Mouse (Mus musculus) heart, adult 2 months (tissue): Measurements from ENCODE around the gene Zfp974.

ENCODE experiments used
- CTCF ChIP-seq: fragments of 200-600 bp; IDR thresholded peaks from 2 replicates; pipeline ENCODE4 v1.8.1; 2022; ENCODE audit warnings: antibody characterized with exemption, mild to moderate bottlenecking, moderate library complexity
- EP300 ChIP-seq: fragments of 200-500 bp; IDR thresholded peaks from 2 replicates; pipeline ENCODE4 v1.6.1; 2011; ENCODE audit warnings: low read depth, low read length, control low read depth; ENCODE audit not compliant: insufficient read depth
- POLR2A ChIP-seq: fragments of 200-500 bp; IDR thresholded peaks from 2 replicates; pipeline ENCODE4 v1.6.1; 2011; ENCODE audit warnings: mild to moderate bottlenecking, low read depth, low read length, control low read depth; ENCODE audit not compliant: insufficient read depth

DNA sequence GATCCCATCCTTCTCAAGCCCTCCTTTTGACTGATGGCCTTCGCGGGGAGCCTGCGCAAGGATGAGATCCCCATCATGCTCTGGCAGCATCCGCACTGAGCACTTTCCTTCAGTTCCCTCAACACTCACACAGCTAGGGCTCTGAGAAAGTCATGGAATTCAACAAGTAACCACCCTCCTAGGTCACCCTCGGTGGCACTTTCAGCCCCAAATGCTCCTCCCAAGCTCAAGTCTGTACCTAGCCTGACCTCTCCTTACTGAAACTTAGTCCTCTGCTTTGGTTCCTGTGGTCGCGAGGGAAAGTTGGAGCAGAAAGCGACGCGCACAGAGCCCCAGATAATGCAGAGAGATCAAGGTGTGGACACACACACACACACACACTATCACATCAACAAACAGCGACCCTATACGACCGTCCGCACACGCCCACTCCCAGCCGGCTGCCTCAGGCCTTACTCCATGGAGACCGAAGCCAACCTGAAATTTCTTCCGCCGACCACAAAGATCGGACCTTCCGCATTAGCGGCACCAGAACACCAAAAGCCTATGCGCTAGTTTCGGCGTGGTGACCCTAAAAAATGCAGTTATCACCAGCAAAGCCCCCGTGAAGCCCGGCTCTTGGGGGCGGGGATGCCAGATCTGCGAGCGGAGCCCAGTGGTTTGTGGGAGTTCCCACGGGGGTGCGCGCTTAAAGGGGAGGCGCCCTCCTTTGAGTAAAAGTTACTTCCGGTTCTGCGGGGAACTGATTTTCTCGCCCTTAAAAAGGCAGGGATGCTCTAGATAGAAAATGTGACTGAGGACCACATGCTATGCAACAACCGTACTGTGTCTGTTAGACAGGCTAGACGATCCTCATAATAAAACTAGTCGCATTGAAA is at the start of gene Zfp974:
- no peak for TF ChIP-seq CTCF
- 0 out of 2 replicates have a peak, but pooled peaks have one; percentile 34 for TF ChIP-seq POLR2A
- TF ChIP-seq EP300, result no peak
